ENCODE assay signal across 19 mouse cellular contexts in genomic region chr1:164210899-164211298, GRCm38 (mm10). TPM values are rescaled to one million over a fixed set of nuclear protein-coding genes. Genes with fewer than 3 reads are reported as not detected.
DNase-seq lines count a peak whose midpoint lies in the region; ATAC-seq and TF ChIP-seq lines count a peak whose summit lies in the region.
"Had no signal": no experiment of that assay in that cellular context is flagged by ENCODE, and none has a peak within 500 bp of the region (broad histone marks: within the 10 kb centered on the region; RNA-seq: fewer than 3 reads in every experiment).

No protein-coding gene starts in this region.

- H3K27ac ChIP-seq in intestine, embryonic 15.5 days = no peak overlapping the region; the same call in 1 of the 2 replicates
- H3K27ac ChIP-seq in intestine, postnatal 0 days (ENCODE audit: low read depth, low read length) = no peak overlapping the region
- H3K27ac ChIP-seq in hindbrain, embryonic 16.5 days (ENCODE audit: low read depth, low read length) = no peak overlapping the region
- H3K27ac ChIP-seq: embryonic facial prominence, embryonic 10.5 days; forebrain, embryonic 13.5 days; heart, embryonic 13.5 days had no signal

- no peak overlapping the region for H3K9ac ChIP-seq in intestine, embryonic 15.5 days
- H3K9ac ChIP-seq in intestine, postnatal 0 days (ENCODE audit: low read depth, low read length) = no peak overlapping the region
- H3K9ac ChIP-seq in hindbrain, embryonic 16.5 days (ENCODE audit: low read depth, low read length) = no peak overlapping the region
- H3K9ac ChIP-seq: forebrain, embryonic 13.5 days; forebrain, postnatal 0 days; heart, embryonic 13.5 days had no signal

- TF ChIP-seq CTCF in intestine, postnatal 0 days (IDR thresholded peaks at IDR 0.05; ENCODE audit: low read depth) = no peak

- WGBS in intestine, embryonic 15.5 days = 68% methylated on average over 4 of the region's 4 CpGs
- WGBS in intestine, postnatal 0 days = 37% methylated on average over 4 of the region's 4 CpGs
- 89% methylated on average over 4 of the region's 4 CpGs for WGBS in hindbrain, embryonic 16.5 days

- no peak overlapping the region for H3K4me2 ChIP-seq in intestine, embryonic 15.5 days (replicated peaks)
- no peak overlapping the region for H3K4me2 ChIP-seq in intestine, postnatal 0 days (replicated peaks; ENCODE audit: low read depth)
- no peak overlapping the region for H3K4me2 ChIP-seq in hindbrain, embryonic 16.5 days (ENCODE audit: low read length)
- H3K4me2 ChIP-seq: forebrain, embryonic 13.5 days; heart, embryonic 13.5 days had no signal

- H3K36me3 ChIP-seq in intestine, embryonic 15.5 days = no peaks in the 10 kb centered on the region
- no peaks in the 10 kb centered on the region for H3K36me3 ChIP-seq in intestine, postnatal 0 days (ENCODE audit: control insufficient read depth, insufficient read depth)
- no peaks in the 10 kb centered on the region for H3K36me3 ChIP-seq in hindbrain, embryonic 16.5 days (ENCODE audit: control insufficient read depth, insufficient read depth, low read length)
- H3K36me3 ChIP-seq: embryonic facial prominence, embryonic 10.5 days; heart, embryonic 13.5 days had no signal

- H3K9me3 ChIP-seq in intestine, embryonic 15.5 days = no peaks in the 10 kb centered on the region
- H3K9me3 ChIP-seq in intestine, postnatal 0 days (ENCODE audit: control insufficient read depth) = no peaks in the 10 kb centered on the region
- no peaks in the 10 kb centered on the region for H3K9me3 ChIP-seq in hindbrain, embryonic 16.5 days (ENCODE audit: control insufficient read depth, low read length)
- H3K9me3 ChIP-seq: embryonic facial prominence, embryonic 10.5 days; forebrain, embryonic 13.5 days; heart, embryonic 13.5 days had no signal

- H3K4me1 ChIP-seq in intestine, embryonic 15.5 days (replicated peaks) = no peaks in the 10 kb centered on the region
- no peaks in the 10 kb centered on the region; the same call in 1 of the 2 replicates for H3K4me1 ChIP-seq in intestine, postnatal 0 days (replicated peaks; ENCODE audit: control insufficient read depth, insufficient read depth, low read length)
- peaks cover 2% of the 10 kb centered on the region; the same call in 1 of the 2 replicates for H3K4me1 ChIP-seq in hindbrain, embryonic 16.5 days (ENCODE audit: control insufficient read depth, insufficient read depth, low read depth, low read length)
- H3K4me1 ChIP-seq: embryonic facial prominence, embryonic 10.5 days; forebrain, embryonic 13.5 days; heart, embryonic 13.5 days had no signal

- peak; percentile 13 for DNase-seq in kidney, adult 9 months
- no peak for DNase-seq in kidney, postnatal 14 days
- peak; percentile 56 for DNase-seq in yolk sac, embryonic 10.5 days (ENCODE audit: low spot score)
- DNase-seq: adrenal gland, postnatal 36 days; cerebellum, adult 2 months; cerebellum, postnatal 10 days; forebrain, postnatal 0 days; gastrocnemius, postnatal 36 days; heart, adult 11 months; heart, postnatal 36 days had no signal

- peak; percentile 72 for ATAC-seq in intestine, embryonic 15.5 days
- ATAC-seq in intestine, postnatal 0 days = peak; percentile 79
- no peak for ATAC-seq in hindbrain, embryonic 16.5 days
- ATAC-seq: activated CD4-positive, CD25-positive, alpha-beta regulatory T cell, adult 4 months; forebrain, embryonic 13.5 days; forebrain, postnatal 0 days; Patski had no signal

- no peaks in the 10 kb centered on the region for H3K27me3 ChIP-seq in intestine, embryonic 15.5 days (replicated peaks)
- H3K27me3 ChIP-seq in intestine, postnatal 0 days (replicated peaks; ENCODE audit: control insufficient read depth, insufficient read depth, low read length) = no peaks in the 10 kb centered on the region
- H3K27me3 ChIP-seq in hindbrain, embryonic 16.5 days (replicated peaks; ENCODE audit: control insufficient read depth, insufficient read depth, low read length) = no peaks in the 10 kb centered on the region
- H3K27me3 ChIP-seq: CH12.LX; forebrain, embryonic 13.5 days; heart, embryonic 13.5 days had no signal

- H3K4me3 ChIP-seq in intestine, embryonic 15.5 days (replicated peaks) = no peak overlapping the region
- no peak overlapping the region for H3K4me3 ChIP-seq in intestine, postnatal 0 days (ENCODE audit: low read depth, low read length)
- no peak overlapping the region for H3K4me3 ChIP-seq in hindbrain, embryonic 16.5 days (ENCODE audit: low read length)
- H3K4me3 ChIP-seq: embryonic facial prominence, embryonic 10.5 days; forebrain, embryonic 13.5 days; heart, embryonic 13.5 days had no signal

RNA-seq across cellular contexts. Expression of gene Slc19a2, which starts 37.9 kb away (rescaled TPM):
- polyA plus RNA-seq in intestine, embryonic 15.5 days (2015; fragmentation: Nextera tagmentation; extraction: Ambion mirVana) = 11.6 and 14.2 TPM in 2 replicates
- polyA plus RNA-seq in intestine, postnatal 0 days (2015; fragmentation: Nextera tagmentation; extraction: Ambion mirVana) = 5.0 and 5.1 TPM in 2 replicates
- polyA plus RNA-seq in hindbrain, embryonic 16.5 days (2015; fragmentation: Nextera tagmentation; extraction: Ambion mirVana) = 9.1 and 9.5 TPM in 2 replicates

RNA-seq across cellular contexts. Expression of gene F5, which starts 59.3 kb away (rescaled TPM):
- 0.43 and 0.44 TPM in 2 replicates for polyA plus RNA-seq in intestine, embryonic 15.5 days (2015; fragmentation: Nextera tagmentation; extraction: Ambion mirVana)
- polyA plus RNA-seq in intestine, postnatal 0 days (2015; fragmentation: Nextera tagmentation; extraction: Ambion mirVana) = 0.22 and 0.41 TPM in 2 replicates
- polyA plus RNA-seq in hindbrain, embryonic 16.5 days (2015; fragmentation: Nextera tagmentation; extraction: Ambion mirVana) = 0.09 and 0.21 TPM in 2 replicates
- polyA plus RNA-seq: activated CD4-positive, CD25-positive, alpha-beta regulatory T cell, adult 4 months had no signal
